Mouse (Mus musculus) C2C12 (cell line): ENCODE measurements around the gene G530012D18Rik.
"Not testable (repeated sequence)": the region's sequence is repeated elsewhere in the genome, so short reads cannot be mapped to it uniquely, and the experiment has no call there.

Experiments used
- CEBPB ChIP-seq: IDR thresholded peaks from one replicate; pipeline ENCODE4 v1.6.1; 2011; ENCODE audit warnings: low read depth, mild to moderate bottlenecking, control low read depth, moderate library complexity
- CTCF ChIP-seq: IDR thresholded peaks from one replicate; pipeline ENCODE4 v1.5.1; 2011; ENCODE audit not compliant: control insufficient read depth, insufficient read depth, insufficient read length
- MAX ChIP-seq: IDR thresholded peaks from one replicate; pipeline ENCODE4 v1.6.1; 2011; ENCODE audit warnings: mild to moderate bottlenecking, control low read depth
- MYOD1 ChIP-seq: IDR thresholded peaks from one replicate; pipeline ENCODE4 v1.6.1; 2011; ENCODE audit warnings: low read depth; ENCODE audit not compliant: control insufficient read depth, insufficient read length
- MYOG ChIP-seq: IDR thresholded peaks from one replicate; pipeline ENCODE4 v1.6.1; 2011; ENCODE audit not compliant: control insufficient read depth, insufficient read length; ENCODE audit errors: extremely low read depth
- USF1 ChIP-seq: IDR thresholded peaks from one replicate; pipeline ENCODE4 v1.6.1; 2011; ENCODE audit warnings: low read depth, mild to moderate bottlenecking, control low read depth, moderate library complexity

DNA sequence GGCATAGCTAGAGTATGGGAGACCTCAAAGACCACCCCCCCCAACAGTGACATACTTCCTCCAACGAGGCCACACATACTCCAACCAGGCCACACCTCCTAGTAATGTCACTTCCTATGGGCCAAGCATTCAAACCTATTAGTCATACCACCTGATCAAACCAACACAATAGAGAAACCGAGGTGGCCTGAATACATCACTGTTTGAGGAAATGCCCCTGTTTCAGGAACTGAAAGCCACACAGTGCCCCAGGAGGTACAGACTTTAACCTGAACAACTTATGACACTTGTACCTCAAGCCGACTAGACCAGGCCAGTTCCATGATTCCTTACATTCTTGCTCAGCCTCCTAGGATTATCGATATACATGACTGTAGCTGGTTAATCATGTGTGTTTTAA, 31.7 kb upstream of the G530012D18Rik start:
- not testable (repeated sequence) for TF ChIP-seq CTCF, USF1, MYOD1, MYOG, CEBPB, MAX
